Mouse (Mus musculus) cortical plate, adult 2 months (tissue): ENCODE measurements around the gene Spata45. TPM values are rescaled to one million over a fixed set of nuclear protein-coding genes. Genes with fewer than 3 reads are reported as not detected.
"Not testable (repeated sequence)": the region's sequence is repeated elsewhere in the genome, so short reads cannot be mapped to it uniquely, and the experiment has no call there.

Experiments used
- H3K27ac ChIP-seq: fragments of 200-500 bp; 2 replicates; pipeline ENCODE4 v1.5.1; 2012; ENCODE audit warnings: low read length, control low read depth, inconsistent platforms; ENCODE audit not compliant: insufficient read depth
- H3K4me1 ChIP-seq: fragments of 200-500 bp; 2 replicates; pipeline ENCODE4 v1.6.1; 2011; ENCODE audit warnings: low read length; ENCODE audit not compliant: control insufficient read depth, insufficient read depth
- H3K4me3 ChIP-seq: fragments of 200-500 bp; 2 replicates; pipeline ENCODE4 v1.5.1; 2011; ENCODE audit warnings: mild to moderate bottlenecking, low read length, control low read depth; ENCODE audit not compliant: insufficient read depth
- CTCF ChIP-seq: fragments of 200-500 bp; IDR thresholded peaks from 2 replicates; pipeline ENCODE4 v1.5.1; 2011; ENCODE audit warnings: mild to moderate bottlenecking, control low read depth, low read length; ENCODE audit not compliant: insufficient read depth; ENCODE audit errors: extremely low read depth
- POLR2A ChIP-seq: fragments of 200-500 bp; IDR thresholded peaks from 2 replicates; pipeline ENCODE4 v1.6.1; 2011; ENCODE audit warnings: mild to moderate bottlenecking, low read length, control low read depth; ENCODE audit not compliant: insufficient read depth; ENCODE audit errors: extremely low read depth
- polyA plus RNA-seq: library from polyadenylated mRNA; depleted of rRNA; stranded (reverse); fragments of >200 nt; gene quantifications from 2 replicates; pipeline ENCODE4 v1.2.3, GENCODE M21; 2012

Spata45 gene
- polyA plus RNA-seq, 1 experiment, result not detected

DNA sequence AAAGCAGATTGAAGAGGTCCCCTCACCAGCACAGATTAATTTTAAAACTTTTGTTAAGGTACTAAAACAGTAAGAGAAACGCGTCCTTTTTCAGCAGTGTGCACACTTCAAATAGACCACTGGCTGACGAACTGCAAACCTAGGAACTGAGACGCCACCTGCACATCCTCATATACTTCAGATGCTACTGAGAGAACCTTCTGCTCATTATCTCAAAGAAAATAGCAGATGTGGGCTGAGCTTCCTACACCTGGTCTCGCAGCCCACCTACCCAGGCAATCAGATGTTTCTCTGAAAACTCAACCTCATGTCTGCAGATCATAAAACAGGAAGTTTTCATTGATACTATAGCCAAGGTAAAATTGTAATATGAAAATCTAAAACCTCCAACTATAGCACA, 16.6 kb upstream of the Spata45 start:
- TF ChIP-seq CTCF (no peak), POLR2A (no peak)
- no peak overlapping the region for H3K27ac ChIP-seq
- no peaks in the 10 kb centered on the region for H3K4me1 ChIP-seq
- H3K4me3 ChIP-seq, result no peak overlapping the region

DNA sequence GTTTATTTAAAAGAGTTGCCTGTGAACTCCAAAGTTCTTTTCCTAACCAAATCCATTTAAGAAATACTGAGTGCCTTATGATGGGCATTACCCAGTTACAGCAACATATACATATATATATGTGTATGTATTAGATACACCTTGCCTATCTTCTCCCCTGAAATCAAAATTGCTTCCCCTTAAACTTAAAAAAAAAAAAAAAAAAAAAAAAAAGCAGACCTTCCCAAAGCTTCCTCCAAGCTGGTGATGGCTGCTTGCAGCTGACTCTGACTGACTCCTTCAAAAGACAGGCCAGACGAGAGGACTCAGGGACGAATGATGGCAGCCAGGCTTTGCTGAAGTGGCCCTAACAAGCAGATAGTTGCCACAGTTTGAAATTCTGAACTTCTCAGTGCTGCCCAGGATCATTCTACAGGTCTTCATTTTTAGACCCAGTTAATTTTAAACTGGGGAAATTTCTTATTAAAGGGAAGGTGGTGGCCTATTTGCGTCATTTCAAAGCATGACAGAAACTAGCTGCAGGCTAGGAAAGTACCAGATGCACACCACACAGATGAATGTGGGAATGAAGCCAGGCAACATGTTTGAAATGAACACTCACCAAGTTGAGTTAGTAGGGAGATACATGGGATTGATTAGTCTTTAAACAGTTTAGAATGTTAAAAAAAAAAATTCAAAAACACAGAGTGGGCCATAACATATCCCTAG, 16.1 kb upstream of the Spata45 start:
- Histone ChIP-seq H3K4me1 (no peaks in the 10 kb centered on the region), H3K27ac (no peak overlapping the region), H3K4me3 (no peak overlapping the region)
- TF ChIP-seq POLR2A (no peak), CTCF (no peak)

DNA sequence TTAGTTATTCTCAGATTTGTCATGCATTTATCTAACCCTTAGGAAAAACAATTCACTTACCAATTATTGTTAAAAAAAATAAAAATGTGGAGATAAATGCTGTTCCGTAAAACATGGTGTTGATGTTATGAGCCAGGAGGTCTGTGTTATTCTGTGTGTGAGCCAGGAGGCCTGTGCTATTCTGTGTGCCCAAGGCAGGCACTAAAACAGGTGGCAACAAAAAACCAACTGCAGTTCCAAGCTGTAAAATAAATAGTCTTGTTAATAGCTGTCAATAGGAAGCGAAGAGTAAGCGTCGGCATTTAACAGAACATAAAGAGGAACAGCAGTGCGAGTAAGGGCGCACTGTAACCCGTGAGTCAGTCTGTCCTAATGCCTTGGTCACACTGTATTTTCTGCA, 15.4 kb upstream of the Spata45 start:
- no peaks in the 10 kb centered on the region for H3K4me1 ChIP-seq
- no peak overlapping the region for H3K27ac ChIP-seq
- TF ChIP-seq CTCF, result no peak
- no peak for TF ChIP-seq POLR2A
- H3K4me3 ChIP-seq, result no peak overlapping the region

DNA sequence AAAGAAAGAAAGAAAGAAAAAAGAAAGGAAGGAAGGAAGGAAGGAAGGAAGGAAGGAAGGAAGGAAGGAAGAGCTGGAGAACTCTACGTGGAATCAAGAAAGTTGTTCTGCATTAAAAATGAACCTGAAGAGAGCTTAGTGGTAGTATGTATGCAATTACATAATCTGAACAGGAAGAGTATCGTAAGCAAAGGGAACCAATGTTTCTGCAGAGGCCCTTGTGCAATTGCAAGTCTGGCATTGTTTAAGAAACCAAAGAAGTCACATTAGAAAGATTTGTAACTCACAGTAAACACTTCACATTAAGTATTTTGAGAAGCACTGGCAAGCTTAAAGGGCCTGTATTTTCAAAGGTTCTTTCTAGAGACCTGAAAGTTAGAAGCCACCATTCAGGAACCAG, 13.3 kb upstream of the Spata45 start:
- H3K4me1 ChIP-seq, result no peaks in the 10 kb centered on the region

DNA sequence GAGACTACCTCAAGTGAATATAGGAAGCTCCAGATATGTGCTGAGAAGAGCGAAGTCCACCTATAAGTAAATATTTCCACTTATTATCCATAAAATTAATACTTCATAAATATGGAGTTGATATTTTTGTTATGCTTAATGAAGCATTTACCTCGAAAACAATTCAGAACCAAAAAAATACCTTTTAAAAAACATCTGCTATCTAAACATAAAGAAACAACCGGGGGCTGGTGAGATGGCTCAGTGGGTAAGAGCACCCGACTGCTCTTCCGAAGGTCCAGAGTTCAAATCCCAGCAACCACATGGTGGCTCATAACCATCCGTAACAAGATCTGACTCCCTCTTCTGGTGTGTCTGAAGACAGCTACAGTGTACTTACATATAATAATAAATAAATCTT, 12.6 kb upstream of the Spata45 start:
- H3K4me3 ChIP-seq, H3K27ac ChIP-seq, H3K4me1 ChIP-seq: not testable (repeated sequence)

More for the DNA sequence above, 13.3 kb upstream of the Spata45 start:
- TF ChIP-seq POLR2A, result no peak
- no peak for TF ChIP-seq CTCF
- no peak overlapping the region for H3K27ac ChIP-seq
- no peak overlapping the region for H3K4me3 ChIP-seq

DNA sequence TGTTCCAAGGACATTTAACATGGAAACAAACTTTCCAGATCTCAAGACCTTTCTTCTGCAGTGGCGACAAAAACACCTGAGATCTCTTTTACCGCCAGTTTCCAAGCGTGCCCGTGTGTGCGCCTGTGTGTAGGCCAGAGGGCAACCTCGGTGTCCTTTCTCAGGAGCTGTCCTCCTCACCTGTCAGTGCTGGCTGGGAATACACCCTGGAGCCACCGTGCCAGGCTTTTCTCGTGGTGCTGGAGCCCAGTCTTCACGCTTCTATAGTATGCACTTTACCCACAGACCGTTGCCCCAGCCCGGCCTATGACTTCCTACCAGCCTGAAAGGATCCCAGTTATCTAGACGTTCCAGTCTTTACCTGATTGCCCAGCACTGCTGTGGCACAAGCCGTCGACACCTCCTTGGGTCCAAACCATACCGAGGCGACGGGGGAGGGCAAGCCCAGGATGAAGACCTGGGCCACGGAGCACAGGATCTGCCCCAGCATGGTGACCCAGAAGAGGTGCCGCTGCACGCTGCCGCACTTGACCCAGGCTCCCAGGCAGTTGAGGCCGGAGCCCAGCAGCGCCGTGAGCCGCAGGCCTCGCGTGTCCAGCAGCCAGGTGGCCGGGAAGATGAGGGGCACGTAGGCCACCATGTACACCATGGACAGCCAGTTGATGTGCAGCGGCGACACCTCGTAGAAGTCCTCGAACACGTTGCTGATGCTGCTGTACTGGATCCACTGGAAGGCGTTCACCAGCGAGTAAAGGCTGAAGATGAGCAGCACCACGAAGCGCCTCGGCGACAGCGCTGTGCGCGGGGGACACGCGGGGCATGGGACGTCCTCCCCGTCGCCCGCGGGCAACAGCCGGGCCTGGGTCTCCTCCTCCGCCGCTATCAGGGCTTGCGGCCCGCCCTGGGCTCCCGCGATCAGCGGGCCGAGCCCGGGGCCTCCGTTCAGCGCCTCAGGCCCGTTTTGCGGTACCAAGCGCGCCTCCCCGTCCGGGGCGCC, 11.1 kb upstream of the Spata45 start:
- Histone ChIP-seq H3K4me1 (no peaks in the 10 kb centered on the region), H3K27ac (no peak overlapping the region), H3K4me3 (peak overlapping the region; percentile 98)
- TF ChIP-seq POLR2A (no peak), CTCF (no peak)

DNA sequence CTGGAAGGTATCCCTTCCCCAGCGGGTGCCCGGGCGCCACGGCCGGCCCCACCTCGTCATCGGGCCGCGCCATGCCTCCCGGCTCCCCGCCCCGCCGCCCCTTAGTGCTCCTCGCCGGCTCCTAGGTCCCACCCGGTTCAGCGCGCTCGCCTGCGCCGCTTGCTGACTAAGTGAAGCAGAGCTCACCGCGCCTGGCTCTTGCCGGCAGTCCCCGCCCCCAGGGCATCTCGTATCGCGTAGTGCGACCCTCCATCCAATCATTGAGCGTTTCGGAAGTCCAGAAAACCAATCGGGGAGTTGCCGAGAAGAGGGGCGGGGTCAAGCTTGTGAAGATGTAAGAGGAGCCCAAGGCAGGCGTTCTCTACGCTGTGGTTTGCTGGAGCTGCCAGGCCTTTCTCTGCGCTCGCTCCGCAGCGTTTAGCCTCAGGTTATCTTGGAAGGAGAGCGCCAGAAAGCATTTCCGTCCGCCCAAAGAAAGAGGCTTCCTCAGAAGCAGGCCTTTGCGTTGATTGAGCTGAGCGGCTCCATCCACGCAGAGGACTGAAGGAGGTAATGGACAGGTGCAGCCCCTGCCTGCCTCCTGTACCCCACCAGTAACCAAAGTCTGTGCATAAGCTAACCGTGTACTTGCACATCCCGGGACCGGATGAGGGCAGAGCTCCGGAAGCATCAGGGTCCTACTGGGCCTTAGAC, 10.3 kb upstream of the Spata45 start, which contains the start of gene Flvcr1:
Gene Flvcr1 (minus strand): TSS at position 138 of the 693 bp plus-strand sequence.
- H3K4me1 ChIP-seq, result no peaks in the 10 kb centered on the region
- H3K27ac ChIP-seq, result 0 out of 2 replicates have a peak within 1 kb of the TSS, but pooled peaks have one; percentile 15
- no peak for TF ChIP-seq CTCF
- TF ChIP-seq POLR2A, result peak; percentile 99
- peak within 1 kb of the TSS; percentile 98 for H3K4me3 ChIP-seq

DNA sequence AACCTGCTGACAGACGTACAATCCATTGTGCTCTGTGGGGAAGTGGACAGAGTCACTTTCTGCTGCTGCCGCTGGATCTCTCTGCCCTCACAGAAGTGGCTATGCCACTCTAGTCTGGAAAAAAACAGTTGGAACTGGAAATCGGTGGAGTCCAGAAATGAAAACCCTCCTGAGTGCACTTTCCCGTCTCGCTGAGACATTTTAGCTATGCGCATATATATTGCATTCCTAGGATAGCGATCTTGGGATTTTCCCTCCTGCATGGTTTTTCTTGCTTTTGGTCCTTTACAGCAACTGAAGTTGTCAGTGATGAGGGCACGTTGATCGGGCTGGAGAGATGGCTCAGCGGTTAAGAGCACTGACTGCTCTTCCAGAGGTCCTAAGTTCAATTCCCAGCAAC, 6.3 kb upstream of the Spata45 start:
- no peak overlapping the region for H3K4me3 ChIP-seq
- H3K27ac ChIP-seq, result no peak overlapping the region
- no peak for TF ChIP-seq POLR2A
- TF ChIP-seq CTCF, result no peak
- no peaks in the 10 kb centered on the region for H3K4me1 ChIP-seq

DNA sequence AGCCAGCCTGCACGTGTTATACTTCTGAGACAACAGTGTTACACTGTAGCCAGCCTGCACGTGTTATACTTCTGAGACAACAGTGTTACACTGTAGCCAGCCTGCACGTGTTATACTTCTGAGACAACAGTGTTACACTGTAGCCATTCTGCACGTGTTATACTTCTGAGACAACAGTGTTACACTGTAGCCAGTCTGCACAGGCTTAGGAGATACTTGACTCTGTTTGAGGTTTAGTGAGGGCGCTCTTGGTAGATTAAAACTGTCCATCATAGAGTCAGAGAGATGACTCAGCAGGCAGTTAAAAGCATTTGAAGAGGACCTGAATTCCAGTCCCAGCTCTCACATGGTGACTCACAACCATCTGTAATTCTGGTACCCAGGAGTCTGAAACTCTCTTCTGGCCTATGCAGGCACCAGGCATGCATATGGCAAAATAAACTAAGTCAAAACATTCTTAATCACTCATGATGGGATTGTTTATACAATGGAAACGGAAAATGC, 5.5 kb upstream of the Spata45 start:
- H3K4me1 ChIP-seq, H3K4me3 ChIP-seq, H3K27ac ChIP-seq: not testable (repeated sequence)

DNA sequence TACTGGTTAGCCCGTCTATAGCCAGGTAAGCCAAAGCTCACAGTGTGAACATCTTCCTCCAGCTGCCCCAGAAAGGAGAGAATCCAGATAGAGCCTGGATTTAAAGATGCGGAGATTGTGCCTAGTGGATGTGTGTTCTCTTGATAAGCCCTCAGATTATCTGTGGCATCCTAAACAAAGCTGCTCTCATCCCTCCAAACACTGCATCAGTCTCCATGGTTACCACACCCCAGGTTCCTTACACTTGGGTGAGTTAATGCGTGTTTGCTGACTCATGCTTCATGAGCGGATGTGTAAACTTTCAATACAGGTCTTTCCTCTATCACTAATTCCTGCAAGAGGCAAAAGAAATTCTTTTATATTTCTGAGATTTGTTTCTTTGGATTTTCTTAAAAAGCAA, 790 bp upstream of the Spata45 start:
- H3K4me1 ChIP-seq, result peaks cover 2% of the 10 kb centered on the region; the same call in 1 of the 2 replicates
- TF ChIP-seq POLR2A, result no peak
- no peak for TF ChIP-seq CTCF
- H3K27ac ChIP-seq, result no peak overlapping the region
- no peak overlapping the region for H3K4me3 ChIP-seq
